Mouse (Mus musculus) B cell, adult (primary cell): ENCODE results near the gene Gm2888. TPM values are rescaled to one million over a fixed set of nuclear protein-coding genes. Genes with fewer than 3 reads are reported as not detected.

Experiments
- total RNA-seq: library from RNA; stranded (reverse); gene quantifications from 4 replicates; pipeline ENCODE4 v1.2.4, GENCODE M21; 2023; ENCODE audit not compliant: inconsistent age

The Gm2888 gene
- not detected in 4 replicates for total RNA-seq

GRCm38 (mm10) chr14:3029702-3030101 lies at the start of gene Gm2888:
Gm2888 (plus strand) TSS chr14:3030002.

GRCm38 (mm10) chr14:3048727-3049512 lies 19.1 kb downstream of the Gm2888 start, which contains the start of gene Gm2897:
Gm2897 (plus strand) TSS chr14:3049285.

Other genes starting within 250 kb of the Gm2888 start
- gene Gm2897, start 19.3 kb downstream of the Gm2888 start, total RNA-seq, result not detected in 4 replicates
- not detected in 4 replicates for gene Gm10340, start 104.0 kb downstream of the Gm2888 start, total RNA-seq
- not detected in 4 replicates for gene Gm5795, start 158.3 kb downstream of the Gm2888 start, total RNA-seq
- not detected in 4 replicates for gene D830030K20Rik, start 178.5 kb downstream of the Gm2888 start, total RNA-seq